Mouse (Mus musculus): ENCODE measurements at regions not wholly inside any gene's neighbourhood (a gene's known extent, or its start where the extent isn't known, plus 50 kb on each side); places are given as distances from the start of the nearest gene placed in this dataset.

- no peaks in the 10 kb centered on the region for H3K36me3 ChIP-seq (ENCODE audit: control insufficient read depth, insufficient read depth, low read length)
- no peak overlapping the region for H3K4me2 ChIP-seq (replicated peaks; ENCODE audit: low read depth, low read length, severe bottlenecking)
- H3K9ac ChIP-seq (ENCODE audit: low read depth, low read length, severe bottlenecking): no peak overlapping the region
- H3K4me1 ChIP-seq (ENCODE audit: control insufficient read depth, insufficient read depth, low read length): no peaks in the 10 kb centered on the region
- DNase-seq (ENCODE audit: low spot score) (no peak), ATAC-seq (ENCODE audit: low FRiP score, low read depth) (no peak)
- no peak overlapping the region for H3K4me3 ChIP-seq (replicated peaks; ENCODE audit: low read length)
- H3K27me3 ChIP-seq (ENCODE audit: control insufficient read depth, insufficient read depth, low read length): no peaks in the 10 kb centered on the region
- no peak overlapping the region for H3K27ac ChIP-seq (replicated peaks; ENCODE audit: low read depth, low read length)
- no peak for TF ChIP-seq POLR2A (IDR thresholded peaks at IDR 0.05; ENCODE audit: borderline replicate concordance, extremely low read depth, insufficient read depth, insufficient read length)
- H3K9me3 ChIP-seq (ENCODE audit: control insufficient read depth, low read length): no peaks in the 10 kb centered on the region
- 79% methylated on average over 4 of the region's 4 CpGs for WGBS
Measured at GRCm38 (mm10) chr9:73273681-73274080, 160.5 kb downstream of the Rsl24d1 start.

GRCm38 (mm10) chr9:73275671-73276070, 162.4 kb downstream of the Rsl24d1 start:
- Histone ChIP-seq H3K9me3 (ENCODE audit: control insufficient read depth, low read length) (no peaks in the 10 kb centered on the region), H3K9ac (ENCODE audit: low read depth, low read length, severe bottlenecking) (no peak overlapping the region), H3K27me3 (ENCODE audit: control insufficient read depth, insufficient read depth, low read length) (no peaks in the 10 kb centered on the region), H3K4me2 (replicated peaks; ENCODE audit: low read depth, low read length, severe bottlenecking) (no peak overlapping the region), H3K36me3 (ENCODE audit: control insufficient read depth, insufficient read depth, low read length) (no peaks in the 10 kb centered on the region), H3K27ac (replicated peaks; ENCODE audit: low read depth, low read length) (no peak overlapping the region), H3K4me1 (ENCODE audit: control insufficient read depth, insufficient read depth, low read length) (no peaks in the 10 kb centered on the region), H3K4me3 (replicated peaks; ENCODE audit: low read length) (no peak overlapping the region)
- 32% methylated on average over 2 of the region's 2 CpGs for WGBS
- DNase-seq (ENCODE audit: low spot score) (no peak), ATAC-seq (ENCODE audit: low FRiP score, low read depth) (no peak)
- no peak for TF ChIP-seq POLR2A (IDR thresholded peaks at IDR 0.05; ENCODE audit: borderline replicate concordance, extremely low read depth, insufficient read depth, insufficient read length)

- WGBS: 79% methylated on average over 6 of the region's 6 CpGs
- Histone ChIP-seq H3K27ac (replicated peaks; ENCODE audit: low read depth, low read length) (no peak overlapping the region), H3K36me3 (ENCODE audit: control insufficient read depth, insufficient read depth, low read length) (no peaks in the 10 kb centered on the region), H3K4me1 (ENCODE audit: control insufficient read depth, insufficient read depth, low read length) (no peaks in the 10 kb centered on the region), H3K9me3 (ENCODE audit: control insufficient read depth, low read length) (no peaks in the 10 kb centered on the region), H3K4me2 (replicated peaks; ENCODE audit: low read depth, low read length, severe bottlenecking) (no peak overlapping the region), H3K9ac (ENCODE audit: low read depth, low read length, severe bottlenecking) (no peak overlapping the region), H3K27me3 (ENCODE audit: control insufficient read depth, insufficient read depth, low read length) (no peaks in the 10 kb centered on the region), H3K4me3 (replicated peaks; ENCODE audit: low read length) (no peak overlapping the region)
- DNase-seq (ENCODE audit: low spot score) (no peak), ATAC-seq (ENCODE audit: low FRiP score, low read depth) (no peak)
- no peak for TF ChIP-seq POLR2A (IDR thresholded peaks at IDR 0.05; ENCODE audit: borderline replicate concordance, extremely low read depth, insufficient read depth, insufficient read length)
Measured at GRCm38 (mm10) chr9:73295287-73295686, 182.1 kb downstream of the Rsl24d1 start.

- ATAC-seq (ENCODE audit: low FRiP score, low read depth) (no peak), DNase-seq (ENCODE audit: low spot score) (peak; percentile 40)
- Histone ChIP-seq H3K9ac (ENCODE audit: low read depth, low read length, severe bottlenecking) (no peak overlapping the region), H3K4me3 (replicated peaks; ENCODE audit: low read length) (no peak overlapping the region), H3K4me1 (ENCODE audit: control insufficient read depth, insufficient read depth, low read length) (no peaks in the 10 kb centered on the region), H3K36me3 (ENCODE audit: control insufficient read depth, insufficient read depth, low read length) (no peaks in the 10 kb centered on the region), H3K9me3 (ENCODE audit: control insufficient read depth, low read length) (no peaks in the 10 kb centered on the region), H3K27me3 (ENCODE audit: control insufficient read depth, insufficient read depth, low read length) (no peaks in the 10 kb centered on the region), H3K4me2 (replicated peaks; ENCODE audit: low read depth, low read length, severe bottlenecking) (no peak overlapping the region), H3K27ac (replicated peaks; ENCODE audit: low read depth, low read length) (no peak overlapping the region)
- no peak for TF ChIP-seq POLR2A (IDR thresholded peaks at IDR 0.05; ENCODE audit: borderline replicate concordance, extremely low read depth, insufficient read depth, insufficient read length)
- WGBS: 88% methylated on average over 5 of the region's 5 CpGs
Measured at GRCm38 (mm10) chr9:73302156-73302918, 189.1 kb downstream of the Rsl24d1 start.

- H3K4me3 ChIP-seq (replicated peaks; ENCODE audit: low read length): no peak overlapping the region
- H3K9ac ChIP-seq (ENCODE audit: low read depth, low read length, severe bottlenecking): no peak overlapping the region
- H3K27me3 ChIP-seq (ENCODE audit: control insufficient read depth, insufficient read depth, low read length): no peaks in the 10 kb centered on the region
- no peak for ATAC-seq (ENCODE audit: low FRiP score, low read depth)
- no peak overlapping the region for H3K4me2 ChIP-seq (replicated peaks; ENCODE audit: low read depth, low read length, severe bottlenecking)
- no peaks in the 10 kb centered on the region for H3K4me1 ChIP-seq (ENCODE audit: control insufficient read depth, insufficient read depth, low read length)
- H3K27ac ChIP-seq (replicated peaks; ENCODE audit: low read depth, low read length): no peak overlapping the region
- TF ChIP-seq POLR2A (IDR thresholded peaks at IDR 0.05; ENCODE audit: borderline replicate concordance, extremely low read depth, insufficient read depth, insufficient read length): no peak
- no peaks in the 10 kb centered on the region for H3K36me3 ChIP-seq (ENCODE audit: control insufficient read depth, insufficient read depth, low read length)
- 69% methylated on average over 1 of the region's 1 CpGs for WGBS
- no peaks in the 10 kb centered on the region for H3K9me3 ChIP-seq (ENCODE audit: control insufficient read depth, low read length)
- DNase-seq (ENCODE audit: low spot score): no peak
Measured at GRCm38 (mm10) chr9:73317048-73317447, 203.8 kb downstream of the Rsl24d1 start.
